8 mouse cellular contexts compared by ENCODE assay signal in the genomic region with DNA sequence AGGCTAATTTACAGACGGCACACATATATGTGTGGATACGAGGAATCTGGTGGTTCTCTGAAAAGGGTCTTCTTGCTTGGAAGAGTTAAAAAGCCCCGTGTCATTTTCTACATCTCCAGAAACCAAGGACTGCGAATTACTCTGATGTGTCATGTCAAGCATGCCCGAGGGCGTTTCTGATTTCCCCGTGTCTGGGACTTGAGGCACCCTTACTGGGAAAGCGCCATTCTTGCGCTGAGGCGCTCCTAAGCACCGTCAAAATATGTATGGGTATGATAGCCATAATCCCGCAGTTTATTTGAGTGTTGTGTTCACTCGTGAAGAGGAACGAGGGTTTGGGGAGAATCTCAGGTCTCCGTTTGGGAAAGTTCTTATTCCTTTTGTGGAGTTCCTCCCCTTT. TPM values are rescaled to one million over a fixed set of nuclear protein-coding genes. Genes with fewer than 3 reads are reported as not detected.
DNase-seq lines count a peak whose midpoint lies in the region; ATAC-seq and TF ChIP-seq lines count a peak whose summit lies in the region.

No protein-coding gene starts in this region.

- DNase-seq in adrenal gland, postnatal 10 days, result peak; percentile 33
- DNase-seq in adrenal gland, adult 8-10 months, result no peak
- peak; percentile 5 to 9 for DNase-seq in spleen, adult 2 months (ENCODE audit: low read depth in 1 of 2, low spot score in 2 of 2)
- DNase-seq in spleen, adult 12 weeks (ENCODE audit: low spot score), result no peak
- peak; percentile 14 for DNase-seq in limb, embryonic 14.5 days (ENCODE audit: low spot score)
- peak; percentile 20 for DNase-seq in midbrain, postnatal 0 days (ENCODE audit: low spot score)
- no peak for DNase-seq in cerebellum, postnatal 36 days

- peak; percentile 24 for ATAC-seq in forebrain, embryonic 16.5 days
- peak; percentile 11; the same call in 1 of the 2 replicates for ATAC-seq in limb, embryonic 14.5 days (ENCODE audit: low FRiP score, low read depth)
- ATAC-seq in midbrain, postnatal 0 days (ENCODE audit: low FRiP score), result peak; percentile 44

- WGBS in spleen, adult 2 months, result 3% methylated on average over 15 of the region's 15 CpGs
- 5% methylated on average over 15 of the region's 15 CpGs for WGBS in forebrain, embryonic 16.5 days
- 5% methylated on average over 15 of the region's 15 CpGs for WGBS in limb, embryonic 14.5 days
- WGBS in midbrain, postnatal 0 days, result 8% methylated on average over 15 of the region's 15 CpGs

- H3K27ac ChIP-seq in spleen, adult 2 months (ENCODE audit: insufficient read depth, low read length), result peak overlapping the region; percentile 28
- H3K27ac ChIP-seq in forebrain, embryonic 16.5 days (ENCODE audit: low read length), result peak overlapping the region; percentile 2; the same call in 1 of the 2 replicates
- peak overlapping the region; percentile 81 for H3K27ac ChIP-seq in limb, embryonic 14.5 days (replicated peaks; ENCODE audit: low read depth, low read length)
- peak overlapping the region; percentile 18; the same call in 1 of the 2 replicates for H3K27ac ChIP-seq in midbrain, postnatal 0 days (ENCODE audit: low read depth, low read length)

- H3K36me3 ChIP-seq in spleen, adult 2 months (ENCODE audit: control insufficient read depth, insufficient read depth, low read length), result no peaks in the 10 kb centered on the region
- H3K36me3 ChIP-seq in forebrain, embryonic 16.5 days (ENCODE audit: control insufficient read depth, insufficient read depth), result no peaks in the 10 kb centered on the region
- no peaks in the 10 kb centered on the region for H3K36me3 ChIP-seq in limb, embryonic 14.5 days (ENCODE audit: control insufficient read depth, insufficient read depth, low read length)
- no peaks in the 10 kb centered on the region for H3K36me3 ChIP-seq in midbrain, postnatal 0 days (ENCODE audit: insufficient read depth, low read length)

- H3K4me1 ChIP-seq in spleen, adult 2 months (ENCODE audit: control insufficient read depth, insufficient read depth, insufficient read length), result peaks cover 2% of the 10 kb centered on the region
- H3K4me1 ChIP-seq in forebrain, embryonic 16.5 days (replicated peaks; ENCODE audit: control insufficient read depth, insufficient read depth, low read length), result peaks cover 22% of the 10 kb centered on the region
- peaks cover 6% of the 10 kb centered on the region; the same call in 1 of the 2 replicates for H3K4me1 ChIP-seq in limb, embryonic 14.5 days (ENCODE audit: control insufficient read depth, insufficient read depth, low read length)
- peaks cover 3% of the 10 kb centered on the region; the same call in 1 of the 2 replicates for H3K4me1 ChIP-seq in midbrain, postnatal 0 days (ENCODE audit: insufficient read depth, low read length)

- H3K9me3 ChIP-seq in forebrain, embryonic 16.5 days (ENCODE audit: control insufficient read depth, low read length), result no peaks in the 10 kb centered on the region
- H3K9me3 ChIP-seq in limb, embryonic 14.5 days (ENCODE audit: control insufficient read depth, low read length), result no peaks in the 10 kb centered on the region
- H3K9me3 ChIP-seq in midbrain, postnatal 0 days (ENCODE audit: low read length), result no peaks in the 10 kb centered on the region

- H3K27me3 ChIP-seq in spleen, adult 2 months (ENCODE audit: control insufficient read depth, insufficient read depth, low read length), result no peaks in the 10 kb centered on the region
- H3K27me3 ChIP-seq in forebrain, embryonic 16.5 days (replicated peaks; ENCODE audit: control insufficient read depth, insufficient read depth, low read length), result no peaks in the 10 kb centered on the region
- H3K27me3 ChIP-seq in limb, embryonic 14.5 days (ENCODE audit: control insufficient read depth, insufficient read depth, low read length), result no peaks in the 10 kb centered on the region
- H3K27me3 ChIP-seq in midbrain, postnatal 0 days (ENCODE audit: insufficient read depth, low read length), result no peaks in the 10 kb centered on the region

- H3K9ac ChIP-seq in forebrain, embryonic 16.5 days (replicated peaks; ENCODE audit: low read depth, low read length), result peak overlapping the region; percentile 84
- peak overlapping the region; percentile 78 for H3K9ac ChIP-seq in limb, embryonic 14.5 days (ENCODE audit: low read depth, low read length, severe bottlenecking)
- H3K9ac ChIP-seq in midbrain, postnatal 0 days (replicated peaks; ENCODE audit: low read length, poor library complexity, severe bottlenecking), result peak overlapping the region; percentile 50

- H3K4me2 ChIP-seq in forebrain, embryonic 16.5 days (ENCODE audit: low read length), result peak overlapping the region; percentile 62
- H3K4me2 ChIP-seq in limb, embryonic 14.5 days (replicated peaks; ENCODE audit: low read depth, low read length, severe bottlenecking), result peak overlapping the region; percentile 61
- H3K4me2 ChIP-seq in midbrain, postnatal 0 days (ENCODE audit: low read depth, low read length, poor library complexity, severe bottlenecking), result peak overlapping the region; percentile 81

- TF ChIP-seq POLR2A in spleen, adult 2 months (IDR thresholded peaks at IDR 0.05; ENCODE audit: low read depth, low read length), result no peak
- TF ChIP-seq POLR2A in limb, embryonic 14.5 days (IDR thresholded peaks at IDR 0.05; ENCODE audit: borderline replicate concordance, extremely low read depth, insufficient read depth, insufficient read length), result no peak

- peak overlapping the region; percentile 65 for H3K4me3 ChIP-seq in spleen, adult 2 months (ENCODE audit: extremely low read depth, insufficient read depth, insufficient read length)
- peak overlapping the region; percentile 95 for H3K4me3 ChIP-seq in forebrain, embryonic 16.5 days (replicated peaks; ENCODE audit: low read length)
- peak overlapping the region; percentile 74 for H3K4me3 ChIP-seq in limb, embryonic 14.5 days (replicated peaks; ENCODE audit: low read length)
- H3K4me3 ChIP-seq in midbrain, postnatal 0 days (ENCODE audit: low read depth, low read length), result peak overlapping the region; percentile 84

- no peak for TF ChIP-seq CTCF in spleen, adult 2 months (IDR thresholded peaks at IDR 0.05; ENCODE audit: extremely low read depth, insufficient read depth, insufficient read length, insufficient replicate concordance)
- no peak for TF ChIP-seq CTCF in midbrain, postnatal 0 days (IDR thresholded peaks at IDR 0.05)

RNA-seq across cellular contexts. Expression of a gene that starts 0.4 kb away (rescaled TPM):
- total RNA-seq in adrenal gland, postnatal 10 days (2021), result 1 to 10 TPM; 8.4 TPM
- 10 to 100 TPM; 11.3 to 19.1 (median 16.7) TPM for total RNA-seq in adrenal gland, adult 8-10 months (2022)
- polyA plus RNA-seq in spleen, adult 2 months (2012; rRNA removed), result 2.5 and 2.8 TPM in 2 replicates
- 9.4 and 9.6 TPM in 2 replicates for polyA plus RNA-seq in forebrain, embryonic 16.5 days (2015; fragmentation: Nextera tagmentation; extraction: Ambion mirVana)
- 11.4 and 11.7 TPM in 2 replicates for polyA plus RNA-seq in limb, embryonic 14.5 days (2012; rRNA removed)
- polyA plus RNA-seq in limb, embryonic 14.5 days (2014; fragmentation: Nextera tagmentation; extraction: Ambion mirVana), result 7.5 and 12.6 TPM in 2 replicates
- 3.7 and 6.9 TPM in 2 replicates for total RNA-seq in midbrain, postnatal 0 days (2014; rRNA removed)
- 7.0 TPM in 2 replicates for polyA plus RNA-seq in midbrain, postnatal 0 days (2015; fragmentation: Nextera tagmentation; extraction: Ambion mirVana)

RNA-seq across cellular contexts. Expression of a gene that starts 0.6 kb away (rescaled TPM):
- total RNA-seq in adrenal gland, postnatal 10 days (2021), result 100 to 1,000 TPM; 117 to 151 TPM
- total RNA-seq in adrenal gland, adult 8-10 months (2022), result 100 to 1,000 TPM; 191 to 248 (median 221) TPM
- 89.8 and 96.9 TPM in 2 replicates for polyA plus RNA-seq in spleen, adult 2 months (2012; rRNA removed)
- 64.8 and 68.6 TPM in 2 replicates for polyA plus RNA-seq in forebrain, embryonic 16.5 days (2015; fragmentation: Nextera tagmentation; extraction: Ambion mirVana)
- polyA plus RNA-seq in limb, embryonic 14.5 days (2012; rRNA removed), result 112 and 126 TPM in 2 replicates
- 106 and 126 TPM in 2 replicates for polyA plus RNA-seq in limb, embryonic 14.5 days (2014; fragmentation: Nextera tagmentation; extraction: Ambion mirVana)
- 64.4 and 74.0 TPM in 2 replicates for total RNA-seq in midbrain, postnatal 0 days (2014; rRNA removed)
- polyA plus RNA-seq in midbrain, postnatal 0 days (2015; fragmentation: Nextera tagmentation; extraction: Ambion mirVana), result 17.9 and 20.6 TPM in 2 replicates

RNA-seq across cellular contexts. Expression of a gene that starts 27.1 kb away (rescaled TPM):
- under 1 TPM in 1 of 2 experiments, not detected in 1; 0.12 TPM for total RNA-seq in adrenal gland, postnatal 10 days (2021)
- not detected for total RNA-seq in adrenal gland, adult 8-10 months (2022)
- polyA plus RNA-seq in spleen, adult 2 months (2012; rRNA removed), result 0.07 and 0.15 TPM in 2 replicates
- 0.54 and 0.72 TPM in 2 replicates for polyA plus RNA-seq in forebrain, embryonic 16.5 days (2015; fragmentation: Nextera tagmentation; extraction: Ambion mirVana)
- polyA plus RNA-seq in limb, embryonic 14.5 days (2012; rRNA removed), result 0.18 and 0.23 TPM in 2 replicates
- polyA plus RNA-seq in limb, embryonic 14.5 days (2014; fragmentation: Nextera tagmentation; extraction: Ambion mirVana), result 0.29 and 0.41 TPM in 2 replicates
- 0.38 TPM in 1 of 2 replicates, not detected in the other for total RNA-seq in midbrain, postnatal 0 days (2014; rRNA removed)
- 0.23 and 0.32 TPM in 2 replicates for polyA plus RNA-seq in midbrain, postnatal 0 days (2015; fragmentation: Nextera tagmentation; extraction: Ambion mirVana)

RNA-seq across cellular contexts. Expression of a gene that starts 27.6 kb away (rescaled TPM):
- 100 to 1,000 TPM; 116 to 126 TPM for total RNA-seq in adrenal gland, postnatal 10 days (2021)
- 100 to 1,000 TPM in 3 of 4 experiments, 10 to 100 TPM in 1; 92.8 to 107 (median 104) TPM for total RNA-seq in adrenal gland, adult 8-10 months (2022)
- 117 and 136 TPM in 2 replicates for polyA plus RNA-seq in spleen, adult 2 months (2012; rRNA removed)
- 149 and 166 TPM in 2 replicates for polyA plus RNA-seq in forebrain, embryonic 16.5 days (2015; fragmentation: Nextera tagmentation; extraction: Ambion mirVana)
- 176 and 203 TPM in 2 replicates for polyA plus RNA-seq in limb, embryonic 14.5 days (2012; rRNA removed)
- polyA plus RNA-seq in limb, embryonic 14.5 days (2014; fragmentation: Nextera tagmentation; extraction: Ambion mirVana), result 154 and 166 TPM in 2 replicates
- total RNA-seq in midbrain, postnatal 0 days (2014; rRNA removed), result 114 and 127 TPM in 2 replicates
- 159 and 180 TPM in 2 replicates for polyA plus RNA-seq in midbrain, postnatal 0 days (2015; fragmentation: Nextera tagmentation; extraction: Ambion mirVana)

Comparison
In these comparisons a context has a peak if more than half of its experiments do, and no peak if none do; other contexts are left out.
1. DNase-seq: peak in adrenal gland, postnatal 10 days (single experiment), spleen, adult 2 months (2 of 2), limb, embryonic 14.5 days (single experiment) and midbrain, postnatal 0 days (single experiment); none in adrenal gland, adult 8-10 months (single experiment), spleen, adult 12 weeks (single experiment) and cerebellum, postnatal 36 days (0 of 2).
2. H3K27ac ChIP-seq: peak in every context shown above with its lines; median percentile 81 in limb, embryonic 14.5 days; 28 in spleen, adult 2 months; 18 in midbrain, postnatal 0 days; 2 in forebrain, embryonic 16.5 days.
3. Peak in every context shown above with its lines, with median percentiles within 50 percentile points of each other: H3K4me3 ChIP-seq, ATAC-seq, H3K4me2 ChIP-seq and H3K9ac ChIP-seq.